In the genomic region with DNA sequence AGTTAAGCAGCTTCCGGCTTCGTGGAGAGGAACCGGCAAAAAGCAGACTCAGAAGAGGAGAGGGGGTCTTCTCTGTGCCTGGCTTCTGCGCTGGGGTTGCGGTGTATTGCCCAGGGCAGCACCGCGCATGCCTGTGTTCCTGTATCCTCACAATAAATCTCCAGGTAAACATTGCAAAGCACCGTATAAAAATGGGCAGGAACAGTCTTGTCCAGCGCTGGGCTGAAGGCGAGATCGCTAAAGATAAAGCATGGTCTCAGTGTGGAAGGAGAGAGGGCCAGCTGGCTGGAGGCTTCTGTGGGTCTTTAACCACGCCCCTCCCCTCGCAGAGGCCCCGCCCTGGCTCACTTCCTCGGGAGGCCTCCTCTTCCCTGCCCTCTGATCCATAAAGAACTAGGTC, we compare ENCODE assay signal across 9 mouse cellular contexts.
DNase-seq lines count a peak whose midpoint lies in the region; ATAC-seq lines count a peak whose summit lies in the region.
"Had no signal": no experiment of that assay in that cellular context is flagged by ENCODE, and none has a peak within 500 bp of the region (broad histone marks: within the 10 kb centered on the region; RNA-seq: fewer than 3 reads in every experiment).

No protein-coding gene starts in this region.

- DNase-seq in ovary, postnatal 36 days (ENCODE audit: low spot score): peak; percentile 49
- no peak for DNase-seq in ovary, postnatal 14 days (ENCODE audit: low spot score)
- no peak for DNase-seq in embryonic facial prominence, embryonic 14.5 days (ENCODE audit: low spot score)
- DNase-seq in urinary bladder, postnatal 36 days (ENCODE audit: low spot score in 2 of 2): peak; percentile 68 to 80

- peaks cover 9% of the 10 kb centered on the region for H3K4me1 ChIP-seq in embryonic facial prominence, embryonic 14.5 days (ENCODE audit: control insufficient read depth, insufficient read depth, low read length)
- H3K4me1 ChIP-seq in hindbrain, embryonic 12.5 days: peaks cover 21% of the 10 kb centered on the region
- peaks cover 19% of the 10 kb centered on the region for H3K4me1 ChIP-seq in limb, embryonic 13.5 days
- peaks cover 20% of the 10 kb centered on the region for H3K4me1 ChIP-seq in midbrain, embryonic 13.5 days (replicated peaks)

- 0% methylated on average over 15 of the region's 15 CpGs for WGBS in embryonic facial prominence, embryonic 14.5 days
- WGBS in hindbrain, embryonic 12.5 days: 2% methylated on average over 15 of the region's 15 CpGs
- WGBS in limb, embryonic 13.5 days: 1% methylated on average over 15 of the region's 15 CpGs
- 2% methylated on average over 15 of the region's 15 CpGs for WGBS in midbrain, embryonic 13.5 days

- H3K4me2 ChIP-seq in embryonic facial prominence, embryonic 14.5 days (ENCODE audit: low read depth, low read length): peak overlapping the region; percentile 73
- peak overlapping the region; percentile 59 for H3K4me2 ChIP-seq in hindbrain, embryonic 12.5 days (replicated peaks)
- peak overlapping the region; percentile 75 for H3K4me2 ChIP-seq in limb, embryonic 13.5 days (replicated peaks)
- H3K4me2 ChIP-seq in midbrain, embryonic 13.5 days (replicated peaks): peak overlapping the region; percentile 63

- peaks cover 12% of the 10 kb centered on the region for H3K27me3 ChIP-seq in embryonic facial prominence, embryonic 14.5 days (replicated peaks; ENCODE audit: control insufficient read depth, insufficient read depth, low read length)
- H3K27me3 ChIP-seq in hindbrain, embryonic 12.5 days: peaks cover 10% of the 10 kb centered on the region
- H3K27me3 ChIP-seq in limb, embryonic 13.5 days: peaks cover 9% of the 10 kb centered on the region
- peaks cover 36% of the 10 kb centered on the region for H3K27me3 ChIP-seq in midbrain, embryonic 13.5 days

- no peak overlapping the region for H3K27ac ChIP-seq in embryonic facial prominence, embryonic 14.5 days (replicated peaks; ENCODE audit: low read depth, low read length)
- no peak overlapping the region for H3K27ac ChIP-seq in hindbrain, embryonic 12.5 days
- H3K27ac ChIP-seq in limb, embryonic 13.5 days: no peak overlapping the region
- H3K27ac ChIP-seq in midbrain, embryonic 13.5 days: no peak overlapping the region
- H3K27ac ChIP-seq: macrophage had no signal

- H3K9ac ChIP-seq in embryonic facial prominence, embryonic 14.5 days (ENCODE audit: low read depth, low read length): peak overlapping the region; percentile 54
- H3K9ac ChIP-seq in hindbrain, embryonic 12.5 days: peak overlapping the region; percentile 50
- H3K9ac ChIP-seq in limb, embryonic 13.5 days: peak overlapping the region; percentile 55; the same call in 1 of the 2 replicates
- H3K9ac ChIP-seq in midbrain, embryonic 13.5 days (replicated peaks): peak overlapping the region; percentile 49

- H3K4me3 ChIP-seq in embryonic facial prominence, embryonic 14.5 days (ENCODE audit: low read depth, low read length): peak overlapping the region; percentile 34
- H3K4me3 ChIP-seq in hindbrain, embryonic 12.5 days: peak overlapping the region; percentile 29
- peak overlapping the region; percentile 41 for H3K4me3 ChIP-seq in limb, embryonic 13.5 days
- peak overlapping the region; percentile 39 for H3K4me3 ChIP-seq in midbrain, embryonic 13.5 days (replicated peaks)

- no peaks in the 10 kb centered on the region for H3K36me3 ChIP-seq in embryonic facial prominence, embryonic 14.5 days (ENCODE audit: control insufficient read depth, insufficient read depth, low read length)
- no peaks in the 10 kb centered on the region for H3K36me3 ChIP-seq in hindbrain, embryonic 12.5 days
- no peaks in the 10 kb centered on the region for H3K36me3 ChIP-seq in limb, embryonic 13.5 days
- H3K36me3 ChIP-seq in midbrain, embryonic 13.5 days: no peaks in the 10 kb centered on the region

- H3K9me3 ChIP-seq in embryonic facial prominence, embryonic 14.5 days (ENCODE audit: control insufficient read depth, low read length): no peaks in the 10 kb centered on the region
- H3K9me3 ChIP-seq in hindbrain, embryonic 12.5 days (replicated peaks): no peaks in the 10 kb centered on the region
- H3K9me3 ChIP-seq in limb, embryonic 13.5 days: no peaks in the 10 kb centered on the region
- no peaks in the 10 kb centered on the region for H3K9me3 ChIP-seq in midbrain, embryonic 13.5 days

- ATAC-seq in embryonic facial prominence, embryonic 14.5 days (ENCODE audit: low read depth): peak; percentile 83
- peak; percentile 78 for ATAC-seq in hindbrain, embryonic 12.5 days (ENCODE audit: low FRiP score)
- ATAC-seq in limb, embryonic 13.5 days (ENCODE audit: low FRiP score, low read depth): 0 out of 2 replicates have a peak, but pooled peaks have one; percentile 72
- peak; percentile 74 for ATAC-seq in midbrain, embryonic 13.5 days
- no peak for ATAC-seq in activated CD4-positive, CD25-positive, alpha-beta regulatory T cell, adult 4 months

Comparison
In these comparisons a context has a peak if more than half of its experiments do, and no peak if none do; other contexts are left out.
1. DNase-seq: peak in ovary, postnatal 36 days (single experiment) and urinary bladder, postnatal 36 days (2 of 2); none in ovary, postnatal 14 days (single experiment) and embryonic facial prominence, embryonic 14.5 days (single experiment).
2. Peak in every context shown above with its lines, with median percentiles within 50 percentile points of each other: H3K4me2 ChIP-seq, H3K4me3 ChIP-seq and H3K9ac ChIP-seq.